Mouse (Mus musculus): ENCODE results near the gene Mtg2.

- TF ChIP-seq HCFC1 (IDR thresholded peaks at IDR 0.05; ENCODE audit: low read depth, low read length) (no peak), CTCF (conservative IDR thresholded peaks at IDR 0.05 in 1 of 2, IDR thresholded peaks at IDR 0.05 in 1 of 2; ENCODE audit: low read depth in 2 of 2, low read length in 2 of 2) (no peak), E2F4 (IDR thresholded peaks at IDR 0.05; ENCODE audit: insufficient replicate concordance, low read depth, low read length) (no peak), UBTF (IDR thresholded peaks at IDR 0.05; ENCODE audit: low read depth, low read length) (no peak), ZNF384 (IDR thresholded peaks at IDR 0.05; ENCODE audit: low read depth, low read length) (no peak)
Observed at GRCm38 (mm10) chr2:180020919-180021318, 49.5 kb upstream of the Mtg2 start.
